Mouse (Mus musculus): ENCODE measurements around the gene Cfap73. TPM values are rescaled to one million over a fixed set of nuclear protein-coding genes. Genes with fewer than 3 reads are reported as not detected.

The Cfap73 gene
- total RNA-seq, 1 experiment from 2014 or later: not detected

DNA sequence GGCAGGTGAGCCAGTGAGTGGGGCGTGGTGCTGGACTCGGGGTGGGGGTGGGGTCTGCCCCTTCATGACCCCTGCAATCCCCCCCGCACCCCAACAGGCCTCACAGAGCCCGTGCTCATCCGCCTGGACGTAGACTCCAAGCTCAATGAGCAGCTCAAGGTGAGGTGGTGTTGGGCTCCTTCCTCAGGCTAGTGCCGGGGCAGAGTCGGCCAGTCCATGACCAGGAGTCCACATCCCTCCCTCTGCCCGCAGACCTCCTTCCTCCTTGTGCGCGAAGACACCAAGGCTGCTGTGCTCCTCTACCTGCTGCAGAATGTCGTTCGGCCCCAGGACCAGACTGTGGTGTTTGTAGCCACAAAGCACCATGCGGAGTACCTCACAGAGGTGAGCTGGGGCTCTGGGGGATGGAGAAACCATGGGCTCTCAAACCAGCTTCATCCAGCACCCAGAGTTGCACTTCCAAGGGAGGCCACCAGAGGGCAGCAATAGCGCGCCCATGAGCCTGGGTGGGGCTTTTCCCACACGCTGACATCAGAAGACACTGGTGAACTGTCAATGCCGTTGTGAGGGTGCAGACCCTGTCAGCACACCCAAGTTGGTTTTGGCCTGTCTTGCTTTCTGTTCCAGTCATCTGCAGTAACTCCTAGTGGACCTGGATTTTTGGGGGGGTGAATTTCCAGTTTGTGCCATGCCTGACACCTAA is 13.5 kb downstream of the Cfap73 start:
- peak; percentile 78 for ATAC-seq (replicated peaks; ENCODE audit: low read depth, poor library complexity, severe bottlenecking)

DNA sequence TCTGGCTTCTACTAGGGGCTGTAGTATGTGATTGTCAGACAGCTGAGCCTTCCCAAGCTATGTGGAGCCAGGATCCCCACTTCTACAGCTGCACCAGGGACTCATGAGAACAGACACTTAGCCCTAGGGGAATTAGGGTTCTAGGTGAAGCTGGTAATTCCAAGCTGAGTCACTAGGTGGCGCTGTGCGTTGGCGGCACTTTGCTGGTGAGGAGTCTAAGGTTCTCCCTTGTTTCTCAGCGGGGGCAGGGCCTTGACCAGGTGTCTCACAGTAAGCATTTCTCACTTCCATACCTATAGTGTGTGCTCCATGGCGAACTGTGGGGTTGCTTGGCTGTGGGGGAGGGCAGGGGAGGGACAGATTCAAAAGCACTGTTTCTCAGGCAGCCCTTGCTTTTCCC is 14.8 kb downstream of the Cfap73 start:
- peak; percentile 37 for ATAC-seq (replicated peaks; ENCODE audit: low read depth, poor library complexity, severe bottlenecking)

DNA sequence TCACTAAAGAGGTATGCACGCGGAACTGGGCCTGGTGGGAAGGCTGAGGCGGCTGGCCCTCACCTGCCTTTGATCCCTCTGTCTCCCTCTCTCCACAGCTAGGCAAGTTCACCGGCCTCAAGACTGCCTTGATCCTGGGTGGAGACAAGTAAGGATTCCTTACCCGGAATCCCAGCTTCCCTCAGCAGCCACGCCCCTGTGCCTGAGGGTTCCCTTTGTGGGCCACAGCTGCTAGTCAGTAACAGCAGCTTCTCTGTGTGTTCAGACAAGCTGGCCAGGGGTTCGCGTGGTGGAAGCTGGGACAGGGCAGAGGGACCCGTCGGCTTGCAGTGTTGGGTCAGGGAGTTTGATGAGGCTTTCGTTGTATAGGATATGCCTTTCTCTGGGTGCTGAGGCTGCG is 15.3 kb downstream of the Cfap73 start:
- no peak for ATAC-seq (replicated peaks; ENCODE audit: low read depth, poor library complexity, severe bottlenecking)

DNA sequence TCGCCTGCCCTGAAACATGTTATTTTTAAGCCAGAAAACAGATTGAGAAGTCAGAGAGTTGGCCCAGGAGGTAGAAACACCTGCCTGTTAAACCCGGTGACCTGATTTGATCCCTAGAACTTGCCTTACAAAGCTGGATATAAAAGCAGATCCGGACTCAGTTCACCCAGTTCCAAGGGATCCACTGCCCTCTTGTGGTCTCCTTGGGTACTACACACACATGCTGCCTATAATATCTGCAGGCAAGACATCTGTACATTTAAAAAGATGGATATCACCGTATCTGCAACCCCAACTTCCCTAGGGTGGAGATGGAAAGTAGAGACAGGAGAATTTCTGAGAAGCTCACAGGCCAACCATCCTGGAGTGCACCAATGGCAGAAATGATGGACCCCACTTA is 18.1 kb downstream of the Cfap73 start:
- ATAC-seq (replicated peaks; ENCODE audit: low read depth, poor library complexity, severe bottlenecking): no peak

DNA sequence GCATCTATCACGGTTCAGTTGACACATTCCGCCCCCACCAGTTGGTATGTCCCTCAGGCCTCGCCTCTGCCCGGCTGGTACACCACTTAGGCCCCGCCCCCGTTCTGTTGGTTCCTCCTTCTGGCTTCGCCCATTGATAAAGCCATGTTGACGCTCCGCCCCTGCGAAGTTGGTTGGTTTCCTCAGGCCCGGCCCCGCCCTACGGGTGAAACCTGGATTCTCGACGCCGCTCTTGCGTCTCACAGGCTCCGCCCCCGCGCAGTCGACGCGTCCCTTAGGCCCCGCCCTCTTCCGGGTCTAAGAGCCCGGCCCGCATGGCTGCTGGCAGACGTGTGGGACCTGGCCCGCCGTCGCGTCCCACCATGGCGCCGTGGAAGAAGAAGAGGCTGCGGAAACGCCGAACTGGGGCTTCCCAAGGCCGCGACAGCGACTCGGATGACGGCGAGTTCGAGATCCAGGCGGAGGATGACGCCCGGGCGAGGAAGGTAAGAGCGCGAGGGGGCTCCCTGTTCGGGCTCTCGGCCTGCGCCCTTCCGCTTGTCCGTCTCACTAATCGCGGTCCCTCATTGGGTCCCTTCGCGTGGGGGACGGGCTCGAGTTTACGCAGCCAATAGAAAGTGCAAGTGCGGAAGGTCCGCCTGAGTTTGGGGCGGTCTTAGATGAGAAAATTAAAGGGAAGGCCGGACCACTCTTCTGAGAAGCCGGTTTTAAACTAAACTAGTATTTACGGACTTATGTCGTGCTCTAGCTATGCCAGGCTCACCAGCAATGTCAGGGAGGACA is 21.0 kb downstream of the Cfap73 start:
- ATAC-seq (replicated peaks; ENCODE audit: low read depth, poor library complexity, severe bottlenecking): peak; percentile 87

DNA sequence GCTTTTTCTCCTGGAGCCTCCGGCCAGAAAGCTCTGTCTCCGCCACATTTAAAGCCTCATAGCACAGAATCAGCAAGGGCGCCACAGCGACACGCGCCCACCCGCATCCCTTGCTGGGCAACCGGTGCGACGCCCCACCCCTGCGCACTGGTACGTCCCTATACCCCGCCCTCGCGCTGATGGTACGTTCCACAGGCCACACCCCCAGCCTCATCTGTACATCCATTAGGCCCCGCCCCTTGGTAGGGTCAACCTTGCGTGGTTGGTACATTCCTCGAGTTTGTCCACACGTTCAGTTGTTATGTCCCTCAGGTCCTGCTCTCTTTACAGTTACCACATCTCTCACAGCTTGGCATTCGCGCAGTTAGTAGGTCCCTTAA is 21.6 kb downstream of the Cfap73 start, which contains the start of the genes Rita1 and Ddx54:
TSS of gene Rita1 (minus strand) at position 148 of the 380 bp plus-strand sequence.
TSS of gene Ddx54 (plus strand) at position 298 of the 380 bp plus-strand sequence.
- ATAC-seq (replicated peaks; ENCODE audit: low read depth, poor library complexity, severe bottlenecking): peak; percentile 77

DNA sequence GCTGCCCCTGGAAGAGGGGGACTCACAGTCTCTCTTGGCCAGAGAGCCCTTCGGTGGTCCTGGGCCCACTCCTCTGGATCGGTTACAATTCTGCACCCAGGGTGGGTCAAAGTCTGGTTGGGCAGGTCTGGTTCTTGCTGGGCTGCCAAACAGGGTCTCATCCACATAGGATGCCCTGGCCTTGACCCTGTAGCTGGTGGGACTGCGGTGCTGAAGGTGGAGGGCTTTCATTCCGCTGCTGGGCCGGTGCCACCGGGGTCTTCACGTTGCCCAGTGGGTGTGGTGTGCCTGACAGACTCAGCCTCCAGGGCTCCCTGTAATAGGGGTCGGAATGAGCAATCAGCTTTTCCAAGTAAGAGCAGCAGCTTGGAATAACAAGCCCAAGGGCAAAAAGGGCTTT is 22.6 kb downstream of the Cfap73 start:
- no peak for ATAC-seq (replicated peaks; ENCODE audit: low read depth, poor library complexity, severe bottlenecking)

DNA sequence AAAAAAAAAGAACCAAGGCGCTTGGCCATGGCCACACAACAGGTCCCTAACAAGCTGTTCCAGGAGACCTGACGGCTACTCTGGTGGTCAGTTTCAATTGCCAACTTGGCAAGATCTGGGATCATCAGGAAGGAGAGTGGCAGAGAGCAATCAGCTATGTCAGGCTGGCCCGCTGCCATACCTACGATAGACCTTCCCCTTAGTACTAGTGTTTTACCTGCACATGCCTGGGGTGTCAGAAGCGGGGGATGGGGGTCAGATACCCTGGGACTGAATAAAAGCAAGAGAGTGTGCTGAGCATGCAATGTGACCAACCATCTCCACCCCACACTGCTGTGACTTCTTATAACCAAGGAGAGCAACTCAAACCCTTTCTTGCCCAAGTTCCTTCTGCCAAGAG is 23.1 kb downstream of the Cfap73 start:
- ATAC-seq (replicated peaks; ENCODE audit: low read depth, poor library complexity, severe bottlenecking): no peak

DNA sequence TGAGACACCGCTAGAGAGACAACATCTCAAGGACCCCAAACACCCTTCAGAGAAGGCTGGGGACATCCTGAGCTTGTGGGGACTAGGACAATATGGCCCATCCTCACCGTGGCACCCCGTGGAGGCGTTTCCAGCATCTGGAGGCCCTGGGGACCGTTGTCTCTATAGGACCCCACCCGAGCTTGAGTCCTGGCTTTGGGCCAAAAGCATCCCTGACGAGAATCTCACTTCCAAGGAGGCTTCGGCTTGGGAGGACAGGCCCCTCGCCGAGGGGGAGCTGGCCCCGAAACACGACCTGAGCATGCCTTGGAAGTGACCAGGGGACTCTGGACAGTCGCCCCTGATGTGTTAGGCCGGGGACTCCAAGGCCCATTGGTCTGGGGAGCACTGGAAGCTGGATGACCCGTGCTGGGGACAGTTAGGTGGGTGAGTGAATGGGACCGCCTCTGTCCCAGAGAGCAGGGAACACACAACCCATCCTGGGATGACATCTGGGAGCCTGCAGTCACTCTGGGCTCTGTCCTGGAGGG is 24.7 kb downstream of the Cfap73 start:
- no peak for ATAC-seq (replicated peaks; ENCODE audit: low read depth, poor library complexity, severe bottlenecking)

DNA sequence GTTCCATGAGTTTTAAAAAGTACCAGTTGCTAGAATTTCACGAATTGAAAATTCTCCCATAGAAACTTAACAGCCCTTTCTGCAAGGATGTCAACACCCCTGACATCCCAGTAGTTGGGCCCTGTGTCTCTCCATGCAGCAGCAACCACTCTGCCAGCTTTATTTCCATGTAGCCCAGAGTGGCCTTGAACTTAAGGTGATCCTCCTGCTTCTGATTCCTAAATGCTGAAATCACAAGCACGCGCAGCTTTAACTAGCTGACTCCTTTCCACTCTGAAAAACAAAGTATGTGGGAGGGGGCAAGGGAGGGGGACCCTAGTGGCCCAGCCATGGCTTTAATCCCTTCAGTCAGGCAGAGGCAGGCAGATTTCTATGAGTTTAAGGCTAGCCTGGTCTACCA is 26.7 kb downstream of the Cfap73 start:
- ATAC-seq (replicated peaks; ENCODE audit: low read depth, poor library complexity, severe bottlenecking): no peak

DNA sequence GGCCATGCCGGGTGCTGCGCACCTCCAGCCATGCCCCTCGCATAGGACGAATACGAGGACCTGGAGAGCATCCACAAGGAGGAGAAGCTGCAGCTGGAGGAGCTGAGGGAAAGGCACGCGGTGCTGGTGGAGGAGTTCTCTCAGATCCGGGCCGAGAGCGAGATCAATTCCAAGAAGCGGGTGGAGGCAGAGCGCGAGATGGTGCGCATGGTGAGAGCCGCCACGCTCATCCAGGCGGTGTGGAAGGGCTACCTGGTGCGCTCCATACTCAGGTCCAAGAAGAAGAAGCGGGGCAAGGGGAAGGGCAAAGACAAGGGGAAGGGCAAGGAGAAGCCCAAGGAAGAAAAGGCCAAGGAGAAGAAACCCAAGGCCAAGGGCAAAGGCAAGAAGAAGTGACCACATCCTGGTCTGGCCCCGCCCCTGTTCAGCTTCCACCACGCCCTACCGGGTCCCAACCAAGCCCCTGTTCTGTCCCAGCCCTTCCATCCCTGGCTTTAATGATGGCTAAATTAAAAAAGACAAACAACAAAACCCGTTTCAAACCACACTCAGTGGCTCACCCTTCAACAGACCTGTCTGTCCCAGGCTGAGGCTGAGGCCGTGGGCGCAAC is 27.3 kb downstream of the Cfap73 start:
- ATAC-seq (replicated peaks; ENCODE audit: low read depth, poor library complexity, severe bottlenecking): no peak

DNA sequence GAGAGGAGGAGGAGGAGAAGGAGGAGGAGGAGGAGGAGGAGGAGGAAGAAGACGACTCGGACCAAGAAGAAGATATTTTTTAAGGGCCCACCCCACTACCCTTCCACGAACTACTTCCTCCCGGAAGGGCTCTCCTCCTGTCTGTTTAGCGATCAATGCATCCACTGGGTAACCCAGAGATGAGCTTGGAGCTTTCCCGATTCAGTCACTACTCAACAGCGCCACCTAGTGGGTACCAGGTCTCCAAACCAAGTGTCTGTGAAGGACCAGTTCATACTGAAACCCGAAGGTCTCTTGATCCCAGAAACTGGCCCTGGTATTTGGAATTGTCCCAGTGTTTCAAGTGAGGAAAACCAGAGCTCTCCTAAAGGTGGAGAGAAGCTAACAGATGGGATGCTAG is 28.3 kb downstream of the Cfap73 start:
- ATAC-seq (replicated peaks; ENCODE audit: low read depth, poor library complexity, severe bottlenecking): peak; percentile 79

DNA sequence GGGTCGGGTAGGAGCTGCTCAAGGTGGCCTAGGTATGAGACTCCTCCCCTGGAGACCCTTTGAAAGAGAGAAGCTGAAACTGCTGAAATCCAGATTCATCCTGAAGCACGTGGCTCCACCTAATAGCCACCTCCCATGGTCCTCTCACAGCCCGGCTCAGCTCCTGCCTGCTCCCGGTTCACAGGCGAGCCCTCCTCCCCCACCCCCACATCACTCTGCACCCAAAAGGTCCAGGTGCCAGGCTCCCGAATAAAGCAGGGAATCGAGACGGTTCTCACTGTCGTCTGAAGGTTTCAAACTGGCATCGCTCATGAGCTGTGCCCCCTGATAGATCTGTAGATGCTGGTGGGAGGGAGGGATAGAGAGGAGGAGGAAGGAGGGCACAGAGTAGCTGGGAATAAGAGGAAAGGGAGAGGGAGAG is 28.8 kb downstream of the Cfap73 start:
- no peak for ATAC-seq (replicated peaks; ENCODE audit: low read depth, poor library complexity, severe bottlenecking)

DNA sequence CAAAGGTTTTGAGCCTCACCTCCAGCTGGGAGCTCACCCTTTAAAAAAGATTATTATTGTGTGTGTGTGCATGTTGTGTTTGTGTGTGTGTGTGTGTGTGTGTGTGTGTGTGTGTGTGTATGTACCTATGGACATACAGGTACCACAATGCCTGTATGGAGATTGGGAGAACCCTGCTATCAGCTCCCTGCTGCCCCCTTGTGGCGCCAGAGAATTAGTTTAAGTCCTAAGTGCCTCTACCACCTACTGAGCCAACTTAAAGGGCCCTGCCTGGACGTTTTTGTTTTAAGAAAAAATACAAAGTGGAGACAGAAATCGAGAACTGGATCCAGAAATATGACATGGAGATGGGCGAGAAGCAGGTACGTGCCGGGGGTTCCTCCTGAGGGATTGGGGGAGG is 29.2 kb downstream of the Cfap73 start:
- ATAC-seq (replicated peaks; ENCODE audit: low read depth, poor library complexity, severe bottlenecking): peak; percentile 67

DNA sequence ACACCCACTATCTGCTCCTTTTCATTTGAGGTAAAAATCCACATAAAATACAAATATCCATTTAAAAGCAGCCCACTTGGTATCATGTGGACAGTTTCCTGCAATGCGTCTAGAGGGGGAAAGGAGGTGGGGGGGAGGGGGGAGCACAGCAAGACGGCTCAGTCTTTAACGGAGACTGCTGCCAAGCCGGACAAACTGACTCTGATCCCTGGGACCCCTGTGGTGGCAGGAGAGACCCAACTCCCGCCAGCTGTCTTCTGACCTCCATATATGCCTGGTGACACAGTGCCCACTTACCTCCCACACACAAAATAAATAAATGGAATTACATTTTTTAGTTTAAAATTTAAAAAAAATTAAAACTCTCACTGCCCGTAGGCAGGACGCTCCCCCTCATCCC is 30.5 kb downstream of the Cfap73 start:
- ATAC-seq (replicated peaks; ENCODE audit: low read depth, poor library complexity, severe bottlenecking): no peak

DNA sequence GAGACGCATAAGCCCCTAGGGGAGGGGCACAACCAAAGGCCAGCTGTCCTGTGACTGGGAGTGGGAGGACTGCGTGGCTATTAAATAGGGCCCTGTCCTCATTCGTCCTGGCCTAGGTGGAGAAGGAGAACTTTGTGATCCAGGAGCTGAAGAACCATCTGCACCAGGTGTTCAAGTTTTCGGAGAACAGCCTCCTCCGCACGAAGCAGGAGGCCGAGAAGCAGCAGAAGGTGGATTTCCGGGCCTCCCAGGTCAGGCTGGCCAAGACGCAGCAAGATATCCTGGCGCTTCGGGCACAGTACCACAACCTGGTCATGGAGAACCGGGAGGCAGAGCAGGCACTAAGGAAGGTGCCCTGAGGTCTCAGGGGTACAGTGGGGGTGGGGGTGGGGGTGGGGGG is 31.8 kb downstream of the Cfap73 start:
- no peak for ATAC-seq (replicated peaks; ENCODE audit: low read depth, poor library complexity, severe bottlenecking)

DNA sequence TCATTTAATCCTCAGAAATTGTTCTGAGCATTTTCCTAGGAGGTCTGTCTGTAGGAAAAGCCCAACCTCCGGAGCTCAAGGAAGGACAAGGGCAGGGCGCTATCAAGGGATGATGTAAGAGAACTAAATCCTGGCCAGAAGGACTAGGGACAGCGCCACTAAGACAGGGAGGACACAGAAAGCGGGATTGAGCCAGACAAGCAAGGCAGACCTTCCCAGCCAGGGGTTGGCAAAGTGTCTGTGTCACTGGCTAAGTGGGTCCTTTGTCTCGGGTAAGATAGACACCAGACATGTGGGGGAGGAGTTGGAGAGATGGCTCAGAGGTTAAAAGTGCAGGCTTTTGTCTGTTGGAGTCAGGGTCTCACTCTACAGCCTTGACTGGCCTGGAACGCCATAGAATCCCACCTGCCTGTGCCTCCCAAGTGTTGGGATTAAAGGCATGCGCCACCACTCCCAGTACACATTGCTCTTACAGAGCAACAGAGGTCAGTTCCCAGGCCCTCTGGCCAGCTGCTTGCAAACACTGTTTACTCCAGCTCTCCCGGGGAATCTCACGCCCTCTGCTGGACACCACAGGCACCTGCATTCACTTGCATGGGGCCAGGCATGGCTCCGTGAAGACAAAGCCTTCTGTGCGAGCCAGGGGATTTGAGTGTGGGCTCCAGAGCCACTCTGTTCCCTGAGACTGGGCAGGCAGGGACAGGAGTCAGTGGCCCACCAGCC is 32.9 kb downstream of the Cfap73 start:
- ATAC-seq (replicated peaks; ENCODE audit: low read depth, poor library complexity, severe bottlenecking): no peak

DNA sequence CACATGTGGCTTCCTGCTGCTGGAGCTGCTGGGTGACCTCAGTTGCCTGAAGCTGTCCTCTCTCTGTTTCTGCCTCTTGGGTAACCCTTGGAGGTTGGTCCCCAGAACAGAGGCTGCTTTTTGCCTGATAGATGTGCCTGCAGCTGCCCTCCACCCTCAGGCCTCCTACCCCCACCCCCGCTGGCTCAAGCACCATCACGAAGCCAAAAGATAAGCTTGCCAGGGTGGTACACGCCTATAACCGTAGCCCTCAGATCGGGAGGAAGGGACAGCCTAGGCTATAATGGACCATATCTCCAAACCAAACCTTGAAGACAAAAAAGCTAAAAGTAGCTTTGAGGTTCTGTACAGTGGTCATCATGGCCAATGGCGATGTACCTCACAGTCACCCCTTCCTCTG is 34.4 kb downstream of the Cfap73 start:
- peak; percentile 55 for ATAC-seq (replicated peaks; ENCODE audit: low read depth, poor library complexity, severe bottlenecking)

DNA sequence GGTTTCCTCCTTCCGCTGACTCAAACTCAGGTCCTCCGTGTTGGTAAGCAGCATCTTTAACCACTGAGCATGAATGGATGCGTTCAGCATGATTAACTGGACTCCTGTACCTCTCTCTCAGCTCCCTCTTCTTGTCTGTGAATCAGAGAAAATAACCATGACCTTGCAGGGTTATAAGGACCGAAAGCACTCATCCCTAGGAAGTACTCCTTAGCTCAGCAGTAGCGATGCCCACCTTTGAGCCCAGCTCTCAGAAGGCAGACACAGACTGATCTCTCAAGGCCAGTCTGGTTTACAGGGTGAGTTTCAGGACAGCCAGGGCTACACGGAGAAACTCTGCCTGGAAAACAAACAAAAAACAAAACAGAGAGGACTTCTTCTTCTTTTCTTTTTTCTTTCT is 39.5 kb downstream of the Cfap73 start:
- ATAC-seq (replicated peaks; ENCODE audit: low read depth, poor library complexity, severe bottlenecking): no peak

DNA sequence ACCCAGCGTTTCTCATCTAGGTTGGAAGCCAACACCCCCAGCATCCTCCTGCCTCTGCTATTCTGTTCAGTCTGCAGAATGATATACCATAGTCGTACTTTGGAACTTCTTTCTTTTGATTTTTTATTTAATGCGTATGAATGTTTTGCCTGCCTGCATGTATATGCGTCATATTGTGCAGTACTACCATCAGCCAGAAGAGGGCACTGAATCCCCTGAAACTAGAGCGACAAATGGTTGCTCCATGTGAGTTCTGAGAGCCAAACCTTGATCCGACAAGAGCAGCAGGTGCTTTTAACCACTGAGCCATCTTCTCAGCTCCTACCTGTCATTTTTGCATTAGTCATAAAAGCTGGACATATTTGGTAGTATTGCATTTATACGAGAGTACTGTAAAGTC is 41.9 kb downstream of the Cfap73 start:
- ATAC-seq (replicated peaks; ENCODE audit: low read depth, poor library complexity, severe bottlenecking): no peak
